Comparison of ENCODE assay signal across 8 mouse cellular contexts in the genomic region with DNA sequence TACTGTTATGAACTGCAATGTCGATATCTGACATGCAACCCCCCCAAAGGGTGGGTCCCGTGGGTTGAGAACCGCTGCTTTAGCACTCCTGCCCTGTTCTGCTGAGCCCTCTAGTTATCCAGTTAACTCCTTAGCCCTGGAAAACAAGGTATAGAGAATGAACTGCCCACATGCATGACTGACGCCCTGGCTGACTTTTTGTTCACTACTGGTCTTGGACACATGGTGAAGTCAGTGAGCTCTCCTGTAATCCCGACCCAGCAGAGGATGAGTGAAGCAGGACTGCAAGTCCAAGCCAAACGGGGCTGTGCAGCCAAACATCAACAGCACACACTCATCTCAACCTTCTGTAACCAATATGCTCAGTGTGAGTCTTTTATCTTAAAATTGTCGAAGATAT. TPM values are rescaled to one million over a fixed set of nuclear protein-coding genes. Genes with fewer than 3 reads are reported as not detected.
A peak's percentile ranks its signal among the peaks of the same experiment; 100 is the strongest.
DNase-seq lines count a peak whose midpoint lies in the region; ATAC-seq and TF ChIP-seq lines count a peak whose summit lies in the region.

No protein-coding gene starts in this region.

- no peak for TF ChIP-seq CTCF in gastrocnemius, adult 2 months (IDR thresholded peaks at IDR 0.05)
- TF ChIP-seq CTCF in lung, postnatal 0 days (IDR thresholded peaks at IDR 0.05) = no peak

- DNase-seq in gastrocnemius, adult 2 months = no peak
- DNase-seq in gastrocnemius, postnatal 36 days = no peak
- DNase-seq in lung, postnatal 0 days (ENCODE audit: low spot score) = no peak
- no peak for DNase-seq in limb, embryonic 10.5 days (ENCODE audit: low spot score)
- no peak for DNase-seq in adrenal gland, adult 18-20 months (ENCODE audit: low spot score in 2 of 2)
- DNase-seq in left cerebral cortex, postnatal 10 days (ENCODE audit: extremely low spot score in 1 of 2, low spot score in 2 of 2) = no peak

- H3K4me3 ChIP-seq in gastrocnemius, adult 2 months = peak overlapping the region; percentile 100; the same call in 1 of the 2 replicates
- no peak overlapping the region; the same call in 1 of the 2 replicates for H3K4me3 ChIP-seq in lung, embryonic 16.5 days (ENCODE audit: low read length)
- H3K4me3 ChIP-seq in lung, postnatal 0 days (ENCODE audit: low read depth, low read length) = no peak overlapping the region
- peak overlapping the region; percentile 99 for H3K4me3 ChIP-seq in limb, embryonic 10.5 days
- H3K4me3 ChIP-seq in stomach, embryonic 14.5 days (ENCODE audit: low read depth, low read length) = peak overlapping the region; percentile 100

- 77% methylated on average over 7 of the region's 7 CpGs for WGBS in lung, embryonic 16.5 days
- 83% methylated on average over 7 of the region's 7 CpGs for WGBS in lung, postnatal 0 days
- WGBS in limb, embryonic 10.5 days = 92% methylated on average over 7 of the region's 7 CpGs
- 86% methylated on average over 7 of the region's 7 CpGs for WGBS in stomach, embryonic 14.5 days

- intact Hi-C loops in gastrocnemius, adult 2 months (cut with DNase I) = no loop called here
- intact Hi-C loops in gastrocnemius, postnatal 36 days (cut with DNase I) = loop anchor here (5.0 kb wide), 1 partner anchor 47 kb away; the partner anchor contains the start of gene Hmgn1
- intact Hi-C loops in left cerebral cortex, postnatal 10 days (cut with DNase I) = no loop called here

- peaks cover 13% of the 10 kb centered on the region; the same call in 1 of the 2 replicates for H3K4me1 ChIP-seq in lung, embryonic 16.5 days (replicated peaks; ENCODE audit: control insufficient read depth, insufficient read depth, low read length)
- no peaks in the 10 kb centered on the region for H3K4me1 ChIP-seq in lung, postnatal 0 days (ENCODE audit: insufficient read depth, low read depth, low read length)
- H3K4me1 ChIP-seq in limb, embryonic 10.5 days = peaks cover 21% of the 10 kb centered on the region
- H3K4me1 ChIP-seq in stomach, embryonic 14.5 days (ENCODE audit: control insufficient read depth, insufficient read depth, low read length) = peaks cover 12% of the 10 kb centered on the region; the same call in 1 of the 2 replicates

- peak overlapping the region; percentile 65 for H3K4me2 ChIP-seq in lung, embryonic 16.5 days (ENCODE audit: low read depth, low read length)
- H3K4me2 ChIP-seq in lung, postnatal 0 days (replicated peaks; ENCODE audit: low read depth, low read length) = no peak overlapping the region
- H3K4me2 ChIP-seq in stomach, embryonic 14.5 days (replicated peaks; ENCODE audit: low read depth, low read length) = peak overlapping the region; percentile 67; the same call in 1 of the 2 replicates

- H3K36me3 ChIP-seq in lung, embryonic 16.5 days (ENCODE audit: control insufficient read depth, insufficient read depth, low read length) = peaks cover 22% of the 10 kb centered on the region
- 0 out of 2 replicates have a peak, but pooled peaks cover 13% of the 10 kb centered on the region for H3K36me3 ChIP-seq in lung, postnatal 0 days (ENCODE audit: insufficient read depth, low read length)
- H3K36me3 ChIP-seq in limb, embryonic 10.5 days = peaks cover 55% of the 10 kb centered on the region
- peaks cover 24% of the 10 kb centered on the region for H3K36me3 ChIP-seq in stomach, embryonic 14.5 days (ENCODE audit: control insufficient read depth, insufficient read depth, low read length)

- peak overlapping the region; percentile 99; the same call in 1 of the 2 replicates for H3K27ac ChIP-seq in gastrocnemius, adult 2 months
- no peak overlapping the region for H3K27ac ChIP-seq in lung, embryonic 16.5 days (ENCODE audit: low read length)
- no peak overlapping the region for H3K27ac ChIP-seq in lung, postnatal 0 days (ENCODE audit: low read length)
- H3K27ac ChIP-seq in limb, embryonic 10.5 days = no peak overlapping the region
- no peak overlapping the region for H3K27ac ChIP-seq in stomach, embryonic 14.5 days (ENCODE audit: low read length)

- H3K27me3 ChIP-seq in lung, embryonic 16.5 days (ENCODE audit: control insufficient read depth, insufficient read depth, low read depth, low read length) = no peaks in the 10 kb centered on the region
- no peaks in the 10 kb centered on the region for H3K27me3 ChIP-seq in lung, postnatal 0 days (replicated peaks; ENCODE audit: insufficient read depth, low read length)
- H3K27me3 ChIP-seq in limb, embryonic 10.5 days (ENCODE audit: low read depth, poor library complexity, severe bottlenecking) = no peaks in the 10 kb centered on the region
- H3K27me3 ChIP-seq in stomach, embryonic 14.5 days (ENCODE audit: control insufficient read depth, insufficient read depth, low read length) = no peaks in the 10 kb centered on the region

- ATAC-seq in lung, embryonic 16.5 days (ENCODE audit: low read depth) = no peak
- ATAC-seq in lung, postnatal 0 days = no peak
- ATAC-seq in stomach, embryonic 14.5 days (ENCODE audit: insufficient number of reproducible peaks, insufficient read depth, low FRiP score, low read depth) = no peak

- no peak overlapping the region for H3K9ac ChIP-seq in lung, embryonic 16.5 days (ENCODE audit: low read length)
- no peak overlapping the region for H3K9ac ChIP-seq in lung, postnatal 0 days (replicated peaks; ENCODE audit: low read depth)
- no peak overlapping the region for H3K9ac ChIP-seq in stomach, embryonic 14.5 days (replicated peaks; ENCODE audit: low read depth, low read length)

- no peak for TF ChIP-seq EP300 in lung, postnatal 0 days (IDR thresholded peaks at IDR 0.05)

- no peaks in the 10 kb centered on the region for H3K9me3 ChIP-seq in lung, embryonic 16.5 days (ENCODE audit: control insufficient read depth, low read length)
- H3K9me3 ChIP-seq in lung, postnatal 0 days (ENCODE audit: low read length) = no peaks in the 10 kb centered on the region
- no peaks in the 10 kb centered on the region for H3K9me3 ChIP-seq in limb, embryonic 10.5 days (replicated peaks)
- H3K9me3 ChIP-seq in stomach, embryonic 14.5 days (ENCODE audit: control insufficient read depth, low read depth, low read length) = no peaks in the 10 kb centered on the region

RNA-seq across cellular contexts. Expression of gene Brwd1, which starts 1.8 kb away (rescaled TPM):
- 10 to 100 TPM; 56.4 to 62.8 TPM for total RNA-seq in gastrocnemius, adult 2 months (2021)
- total RNA-seq in gastrocnemius, postnatal 36 days (2021) = 10 to 100 TPM; 51.2 to 56.2 TPM
- 69.7 and 70.3 TPM in 2 replicates for polyA plus RNA-seq in lung, embryonic 16.5 days (2015; fragmentation: Nextera tagmentation; extraction: Ambion mirVana)
- polyA plus RNA-seq in lung, postnatal 0 days (2015; fragmentation: Nextera tagmentation; extraction: Ambion mirVana) = 38.2 and 42.5 TPM in 2 replicates
- polyA plus RNA-seq in limb, embryonic 10.5 days (2016; fragmentation: Nextera tagmentation; extraction: Ambion mirVana) = 123 and 146 TPM in 2 replicates
- 124 and 133 TPM in 2 replicates for polyA plus RNA-seq in stomach, embryonic 14.5 days (2014; fragmentation: Nextera tagmentation; extraction: Ambion mirVana)
- 10 to 100 TPM; 60.7 to 62.5 TPM for total RNA-seq in adrenal gland, adult 18-20 months (2021)
- total RNA-seq in left cerebral cortex, postnatal 10 days (2021) = 100 to 1,000 TPM; 106 to 121 TPM

RNA-seq across cellular contexts. Expression of gene Hmgn1, which starts 47.0 kb away (rescaled TPM):
- total RNA-seq in gastrocnemius, adult 2 months (2021) = 10 to 100 TPM; 19.9 to 38.1 TPM
- 10 to 100 TPM; 23.7 to 35.1 TPM for total RNA-seq in gastrocnemius, postnatal 36 days (2021)
- 506 and 671 TPM in 2 replicates for polyA plus RNA-seq in lung, embryonic 16.5 days (2015; fragmentation: Nextera tagmentation; extraction: Ambion mirVana)
- polyA plus RNA-seq in lung, postnatal 0 days (2015; fragmentation: Nextera tagmentation; extraction: Ambion mirVana) = 279 and 307 TPM in 2 replicates
- 979 and 1,015 TPM in 2 replicates for polyA plus RNA-seq in limb, embryonic 10.5 days (2016; fragmentation: Nextera tagmentation; extraction: Ambion mirVana)
- polyA plus RNA-seq in stomach, embryonic 14.5 days (2014; fragmentation: Nextera tagmentation; extraction: Ambion mirVana) = 589 and 679 TPM in 2 replicates
- 100 to 1,000 TPM; 209 to 228 TPM for total RNA-seq in adrenal gland, adult 18-20 months (2021)
- 10 to 100 TPM; 57.4 to 57.8 TPM for total RNA-seq in left cerebral cortex, postnatal 10 days (2021)

Comparison
In these comparisons a context has a peak if more than half of its experiments do, and no peak if none do; other contexts are left out.
1. H3K4me3 ChIP-seq: peak in gastrocnemius, adult 2 months (single experiment), limb, embryonic 10.5 days (single experiment) and stomach, embryonic 14.5 days (single experiment); none in lung, embryonic 16.5 days (single experiment) and lung, postnatal 0 days (single experiment).